Mouse (Mus musculus): ENCODE data around the gene Gm8068.

The Gm8068 gene

GRCm38 (mm10) chr14:41701785-41702184, at the start of gene Gm8068:
Gene Gm8068, minus strand, starts transcription at chr14:41701885.
- in situ Hi-C loops (cut with MboI, MseI): loop anchor here (5.0 to 25.0 kb wide), 5 partner anchors 264 to 1151 kb away; partner anchors contain the start of genes Gm21977 (in 2 of the 2), Gm3633 (in 1 of the 2) and Gm8005 (in 1 of the 2)

- in situ Hi-C loops (cut with MboI, MseI): loop anchor here (5.0 to 25.0 kb wide), 3 partner anchors 113 to 1242 kb away; partner anchors contain the start of genes Gm8082 (in 2 of the 2), Gm3676 (in 1 of the 2) and Gm6401 (in 1 of the 2)
Observed at GRCm38 (mm10) chr14:41750514-41750913, 48.8 kb upstream of the Gm8068 start, which contains the start of gene Gm7929. Gene Gm7929, minus strand, starts transcription at chr14:41750614.

DNA sequence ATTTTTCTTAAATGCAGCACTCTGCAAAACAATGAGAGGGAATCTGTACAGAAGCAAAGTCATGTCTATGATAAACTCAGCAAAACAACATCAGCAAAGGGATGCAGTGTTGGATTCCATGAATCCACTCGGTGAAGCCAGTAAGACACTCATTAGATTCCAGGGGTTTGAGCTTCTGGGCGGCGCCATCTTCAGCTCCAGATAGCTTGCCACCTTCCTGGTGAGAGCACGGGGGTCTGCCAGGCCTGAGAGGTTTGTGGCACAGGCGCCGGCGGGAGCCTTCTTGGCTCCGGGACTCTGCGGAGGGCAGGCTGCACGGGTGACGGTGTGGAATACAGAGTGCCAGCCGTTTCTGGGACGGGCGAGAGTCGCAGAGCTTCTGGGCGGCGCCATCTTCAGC, 21.8 kb upstream of the Gm8068 start:
- in situ Hi-C loops (cut with MboI, MseI): loop anchor here (5.0 to 25.0 kb wide), 4 partner anchors 286 to 2001 kb away; no protein-coding TSS in a partner anchor

DNA sequence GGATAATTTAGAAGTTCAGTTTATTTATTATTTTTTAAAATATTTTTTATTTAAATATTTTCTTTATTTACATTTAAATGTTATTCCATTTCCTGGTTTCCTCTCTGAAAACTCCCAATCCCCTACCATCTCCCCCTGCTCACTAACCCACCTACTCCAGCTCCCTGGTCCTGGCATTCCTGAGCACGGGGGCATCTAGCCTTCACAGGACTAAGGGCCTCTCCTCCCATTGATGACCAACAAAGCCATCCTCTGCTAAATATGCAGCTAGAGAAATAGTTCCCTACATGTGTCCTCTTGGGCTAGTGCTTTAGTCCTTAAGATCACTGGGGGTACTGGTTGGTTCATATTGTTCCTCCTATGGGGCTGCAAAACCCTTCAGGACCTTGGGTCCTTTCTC, 15.5 kb upstream of the Gm8068 start:
- in situ Hi-C loops (cut with MboI, MseI): loop anchor here (5.0 to 25.0 kb wide), 3 partner anchors 280 to 418 kb away; no protein-coding TSS in a partner anchor

DNA sequence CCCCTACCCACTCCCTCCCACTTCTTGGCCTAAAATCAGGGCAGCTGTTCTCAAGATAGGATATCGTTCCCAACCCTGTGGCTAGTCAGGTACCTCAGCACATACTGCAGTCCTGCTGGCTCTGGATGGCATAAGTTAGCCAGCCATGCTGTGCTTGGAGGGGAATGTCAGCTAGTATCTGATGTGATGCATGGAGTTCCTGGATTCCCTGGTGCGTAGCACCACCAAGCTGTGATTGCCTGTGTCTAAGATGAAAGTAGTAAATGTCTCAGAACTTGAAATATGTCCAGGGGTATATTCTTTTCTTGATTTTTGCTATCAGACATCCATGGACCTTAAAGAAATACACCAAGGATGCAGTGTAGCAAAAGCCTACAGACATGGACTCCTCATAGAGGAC, 53.5 kb downstream of the Gm8068 start:
- in situ Hi-C loops (cut with MboI, MseI): loop anchor here (10.0 to 25.0 kb wide), 3 partner anchors 114 to 1147 kb away; partner anchors contain the start of genes Gm10377 (in 1 of the 2), Gm3573 (in 1 of the 2), Gm47189 (in 1 of the 2) and Gm7929 (in 1 of the 2)

All from T-helper 17 cell (primary cell).